Mouse (Mus musculus) midbrain, embryonic 14.5 days (tissue): Measurements from ENCODE around the gene Gm49384. TPM values are rescaled to one million over a fixed set of nuclear protein-coding genes. Genes with fewer than 3 reads are reported as not detected.
"Not testable (repeated sequence)": the region's sequence is repeated elsewhere in the genome, so short reads cannot be mapped to it uniquely, and the experiment has no call there.

Experiments
- ATAC-seq: fragments of 200-750 bp; cut with Nextera tagmentation; 2 replicates; pipeline ENCODE4 v1.8.0; 2017; ENCODE audit warnings: moderate number of reproducible peaks, moderate library complexity; ENCODE audit not compliant: low FRiP score, low TSS enrichment
- DNase-seq: peaks from one replicate; pipeline ENCODE4 v3.0.0-alpha.2; 2015
- H3K27ac ChIP-seq: fragments of 300-500 bp; sonication (generic); replicated peaks from 2 replicates; pipeline ENCODE4 v1.5.1; 2014; ENCODE audit warnings: mild to moderate bottlenecking, low read depth, low read length, moderate library complexity
- H3K27me3 ChIP-seq: fragments of 300-500 bp; sonication (generic); 2 replicates; pipeline ENCODE4 v1.6.1; 2014; ENCODE audit warnings: low read length, control low read depth, mixed read lengths; ENCODE audit not compliant: control insufficient read depth, insufficient read depth
- H3K36me3 ChIP-seq: fragments of 300-500 bp; sonication (generic); 2 replicates; pipeline ENCODE4 v1.6.1; 2014; ENCODE audit warnings: low read length, control low read depth; ENCODE audit not compliant: control insufficient read depth, insufficient read depth
- H3K4me1 ChIP-seq: fragments of 300-500 bp; sonication (generic); 2 replicates; pipeline ENCODE4 v1.6.1; 2014; ENCODE audit warnings: mild to moderate bottlenecking, antibody characterized with exemption, low read length, control low read depth; ENCODE audit not compliant: control insufficient read depth, insufficient read depth
- H3K4me2 ChIP-seq: fragments of 300-500 bp; sonication (generic); 2 replicates; pipeline ENCODE4 v1.6.1; 2014; ENCODE audit warnings: mild to moderate bottlenecking, low read length, moderate library complexity
- H3K4me3 ChIP-seq: fragments of 300-500 bp; sonication (generic); replicated peaks from 2 replicates; pipeline ENCODE4 v1.5.1; 2014; ENCODE audit warnings: low read depth, low read length
- H3K9ac ChIP-seq: fragments of 300-500 bp; sonication (generic); replicated peaks from 2 replicates; pipeline ENCODE4 v1.6.1; 2014; ENCODE audit warnings: mild to moderate bottlenecking, low read length, moderate library complexity
- H3K9me3 ChIP-seq: fragments of 300-500 bp; sonication (generic); 2 replicates; pipeline ENCODE4 v1.6.1; 2016; ENCODE audit warnings: low read length, control low read depth, mixed read lengths; ENCODE audit not compliant: control insufficient read depth
- WGBS: fragments of 180-500 bp; shearing (Covaris S2); extraction: QIAGEN DNeasy Blood & Tissue Kit; methylation state at CpG from one replicate; pipeline ENCODE4 v1.1.7; 2014; 5-methylcytosine and 5-hydroxymethylcytosine counted together
- polyA plus RNA-seq: library from polyadenylated mRNA; unstranded; fragments of >200 nt; fragmentation: Nextera tagmentation; extraction: Ambion mirVana; gene quantifications from 2 replicates; pipeline ENCODE4 v1.2.1, GENCODE M21; 2014

Gene Gm49384
- polyA plus RNA-seq, 1 experiment from 2014 or later = 13.8 TPM

DNA sequence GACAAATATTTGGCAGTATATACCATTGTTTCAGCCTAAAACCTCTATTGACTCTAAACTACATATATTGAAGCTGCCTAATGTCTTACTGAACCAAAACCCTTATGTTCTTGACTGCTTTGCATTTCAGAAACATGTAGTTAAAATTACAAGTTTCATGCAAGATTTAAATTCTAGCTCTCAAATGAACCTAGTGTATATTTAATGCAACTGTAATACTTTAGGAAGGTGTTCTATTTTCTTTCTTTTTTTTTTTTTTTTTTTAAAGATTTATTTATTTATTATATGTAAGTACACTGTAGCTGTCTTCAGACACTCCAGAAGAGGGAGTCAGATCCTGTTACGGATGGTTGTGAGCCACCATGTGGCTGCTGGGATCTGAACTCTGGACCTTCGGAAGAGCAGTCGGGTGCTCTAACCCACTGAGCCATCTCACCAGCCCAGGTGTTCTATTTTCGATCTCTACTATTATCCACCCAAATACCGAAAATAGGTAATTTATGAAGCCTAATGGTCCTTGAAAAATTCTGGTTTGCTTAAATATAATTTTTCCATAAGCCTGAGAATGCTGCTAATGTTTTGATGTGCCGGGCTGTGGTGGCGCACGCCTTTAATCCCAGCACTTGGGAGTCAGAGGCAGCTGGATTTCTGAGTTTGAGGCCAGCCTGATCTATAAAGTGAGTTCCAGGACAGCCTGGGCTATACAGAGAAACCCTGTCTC, 37.0 kb downstream of the Gm49384 start:
- DNase-seq, H3K4me3 ChIP-seq, H3K4me2 ChIP-seq: not testable (repeated sequence)

GRCm38 (mm10) chr12:69164904-69165303, 39.2 kb downstream of the Gm49384 start:
- H3K27ac ChIP-seq = no peak overlapping the region
- no peak overlapping the region for H3K4me2 ChIP-seq
- no peaks in the 10 kb centered on the region for H3K27me3 ChIP-seq
- DNase-seq (no peak), ATAC-seq (no peak)
- no peak overlapping the region for H3K4me3 ChIP-seq
- peaks cover 5% of the 10 kb centered on the region; the same call in 1 of the 2 replicates for H3K4me1 ChIP-seq
- H3K9me3 ChIP-seq = no peaks in the 10 kb centered on the region
- no peak overlapping the region for H3K9ac ChIP-seq
- H3K36me3 ChIP-seq = no peaks in the 10 kb centered on the region
- 59% methylated on average over 3 of the region's 3 CpGs for WGBS

More for the DNA sequence above, 37.0 kb downstream of the Gm49384 start:
- H3K36me3 ChIP-seq, H3K9ac ChIP-seq, H3K4me1 ChIP-seq, H3K27me3 ChIP-seq, H3K27ac ChIP-seq, ATAC-seq, H3K9me3 ChIP-seq: not testable (repeated sequence)
- WGBS = 68% methylated on average over 8 of the region's 8 CpGs

GRCm38 (mm10) chr12:69163586-69163985, 40.5 kb downstream of the Gm49384 start:
- H3K9me3 ChIP-seq, H3K4me1 ChIP-seq, ATAC-seq, H3K4me2 ChIP-seq, H3K4me3 ChIP-seq, H3K27me3 ChIP-seq, DNase-seq, H3K9ac ChIP-seq, H3K36me3 ChIP-seq, H3K27ac ChIP-seq: not testable (repeated sequence)
- WGBS = 80% methylated on average over 4 of the region's 4 CpGs

- WGBS = 81% methylated on average over 2 of the region's 2 CpGs
- not testable (repeated sequence) for H3K4me2 ChIP-seq, H3K4me3 ChIP-seq
Observed at GRCm38 (mm10) chr12:69160677-69161076, 43.4 kb downstream of the Gm49384 start.

GRCm38 (mm10) chr12:69159578-69159940, 44.5 kb downstream of the Gm49384 start:
- H3K9me3 ChIP-seq = no peaks in the 10 kb centered on the region
- H3K4me1 ChIP-seq = peaks cover 7% of the 10 kb centered on the region
- H3K4me2 ChIP-seq = peak overlapping the region; percentile 32
- ATAC-seq = no peak; the same call in 1 of the 2 replicates
- H3K27me3 ChIP-seq = no peaks in the 10 kb centered on the region
- no peak overlapping the region; the same call in 1 of the 2 replicates for H3K27ac ChIP-seq
- H3K4me3 ChIP-seq = peak overlapping the region; percentile 61; the same call in 1 of the 2 replicates
- 5% methylated on average over 9 of the region's 9 CpGs for WGBS
- no peak overlapping the region for H3K9ac ChIP-seq
- H3K36me3 ChIP-seq = peaks cover 15% of the 10 kb centered on the region
- DNase-seq = peak; percentile 85

More at GRCm38 (mm10) chr12:69160677-69161076, 43.4 kb downstream of the Gm49384 start:
- H3K27ac ChIP-seq, H3K4me1 ChIP-seq, H3K9me3 ChIP-seq, H3K27me3 ChIP-seq, H3K9ac ChIP-seq, ATAC-seq, DNase-seq: not testable (repeated sequence)
- H3K36me3 ChIP-seq = peaks cover 15% of the 10 kb centered on the region

DNA sequence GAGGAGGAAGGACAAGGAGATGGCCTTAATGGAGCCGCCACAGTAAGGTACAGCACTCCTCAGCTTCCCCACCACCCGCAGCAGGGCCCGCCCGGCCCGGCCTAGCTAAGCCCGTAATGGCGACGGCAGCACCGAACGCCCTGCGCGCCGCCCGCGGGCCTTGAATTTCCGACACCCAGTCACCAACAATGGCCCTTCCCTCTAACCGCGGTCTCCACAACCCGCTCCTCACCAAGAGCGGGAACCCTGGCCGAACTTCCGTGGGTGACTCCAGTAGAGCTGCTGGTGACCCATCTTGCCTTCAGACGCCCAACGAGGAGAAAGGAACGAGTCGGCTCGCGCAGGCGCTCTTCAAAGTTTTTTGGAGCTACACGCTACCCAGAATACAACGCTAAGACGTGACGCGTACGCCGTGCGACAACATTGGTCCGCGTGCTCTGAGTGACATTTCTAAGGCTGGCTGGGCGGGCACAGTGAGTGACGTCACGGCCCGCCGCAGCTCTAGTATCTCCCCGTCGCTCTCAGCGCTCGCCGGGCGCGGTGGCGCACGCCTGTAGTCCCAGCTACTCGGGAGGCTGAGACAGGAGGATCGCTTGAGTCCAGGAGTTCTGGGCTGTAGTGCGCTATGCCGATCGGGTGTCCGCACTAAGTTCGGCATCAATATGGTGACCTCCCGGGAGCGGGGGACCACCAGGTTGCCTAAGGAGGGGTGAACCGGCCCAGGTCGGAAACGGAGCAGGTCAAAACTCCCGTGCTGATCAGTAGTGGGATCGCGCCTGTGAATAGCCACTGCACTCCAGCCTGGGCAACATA, 45.1 kb downstream of the Gm49384 start, which contains the start of gene Rps29:
Gene Rps29 (minus strand): TSS at position 422 of the 813 bp plus-strand sequence.
- DNase-seq (peak; percentile 100), ATAC-seq (peak; percentile 99)
- H3K4me1 ChIP-seq, H3K27me3 ChIP-seq, H3K9me3 ChIP-seq: not testable (repeated sequence)
- Histone ChIP-seq H3K4me2 (peak within 1 kb of the TSS; percentile 63), H3K27ac (peak within 1 kb of the TSS; percentile 92), H3K4me3 (peak within 1 kb of the TSS; percentile 61), H3K36me3 (peaks cover 15% of the 10 kb centered on the region), H3K9ac (peak within 1 kb of the TSS; percentile 87)
- under 1% methylated on average over 57 of the region's 68 CpGs for WGBS

DNA sequence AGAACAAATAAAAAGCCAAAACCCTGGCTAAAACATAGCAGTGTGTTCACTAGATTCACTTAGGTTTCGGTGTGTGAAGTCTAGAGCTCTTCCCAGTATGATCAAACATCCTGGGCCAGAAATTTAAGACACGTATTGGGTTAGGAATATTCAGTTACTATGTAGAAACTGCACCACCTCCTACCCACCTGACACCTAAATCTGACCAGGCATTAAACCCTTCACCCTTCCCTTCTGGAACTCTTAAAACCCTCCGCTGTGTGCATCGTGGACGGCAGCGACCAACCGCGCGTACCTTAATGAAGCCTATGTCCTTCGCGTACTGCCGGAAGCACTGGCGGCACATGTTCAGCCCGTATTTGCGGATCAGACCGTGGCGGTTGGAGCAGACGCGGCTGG, 45.7 kb downstream of the Gm49384 start:
- DNase-seq = no peak
- peaks cover 15% of the 10 kb centered on the region for H3K36me3 ChIP-seq
- H3K4me3 ChIP-seq = peak overlapping the region; percentile 61
- under 1% methylated on average over 19 of the region's 19 CpGs for WGBS
- H3K4me2 ChIP-seq = peak overlapping the region; percentile 63
- H3K9me3 ChIP-seq = no peaks in the 10 kb centered on the region
- peak overlapping the region; percentile 87 for H3K9ac ChIP-seq
- peaks cover 7% of the 10 kb centered on the region for H3K4me1 ChIP-seq
- peak overlapping the region; percentile 92 for H3K27ac ChIP-seq
- H3K27me3 ChIP-seq = no peaks in the 10 kb centered on the region
- no peak for ATAC-seq

- Histone ChIP-seq H3K36me3 (peaks cover 15% of the 10 kb centered on the region), H3K9ac (no peak overlapping the region), H3K9me3 (no peaks in the 10 kb centered on the region), H3K27ac (no peak overlapping the region), H3K27me3 (no peaks in the 10 kb centered on the region), H3K4me3 (no peak overlapping the region), H3K4me2 (no peak overlapping the region; the same call in 1 of the 2 replicates), H3K4me1 (peaks cover 7% of the 10 kb centered on the region)
- 99% methylated on average over 2 of the region's 2 CpGs for WGBS
- DNase-seq (no peak), ATAC-seq (no peak)
Observed at GRCm38 (mm10) chr12:69157107-69157506, 47.0 kb downstream of the Gm49384 start.
